Mouse (Mus musculus) forebrain, embryonic 11.5 days (tissue): ENCODE data around the gene Lrba. TPM values are rescaled to one million over a fixed set of nuclear protein-coding genes. Genes with fewer than 3 reads are reported as not detected.

Experiments
- ATAC-seq: fragments of 200-750 bp; cut with Nextera tagmentation; replicated peaks from 2 replicates; pipeline ENCODE4 v1.8.0; 2017; ENCODE audit warnings: moderate TSS enrichment; ENCODE audit not compliant: low FRiP score
- DNase-seq: peaks from one replicate; pipeline ENCODE4 v3.0.0-alpha.2; 2017; ENCODE audit warnings: low spot score
- H3K27ac ChIP-seq: fragments of 300-500 bp; sonication (generic); 2 replicates; pipeline ENCODE4 v1.5.1; 2014; ENCODE audit warnings: low read depth, low read length
- H3K27me3 ChIP-seq: fragments of 300-500 bp; sonication (generic); 2 replicates; pipeline ENCODE4 v1.6.1; 2014; ENCODE audit warnings: mild to moderate bottlenecking, low read length, mixed read lengths; ENCODE audit not compliant: control insufficient read depth, insufficient read depth
- H3K36me3 ChIP-seq: fragments of 300-500 bp; sonication (generic); 2 replicates; pipeline ENCODE4 v1.6.1; 2014; ENCODE audit warnings: mild to moderate bottlenecking, low read length, moderate library complexity, mixed read lengths; ENCODE audit not compliant: control insufficient read depth, insufficient read depth
- H3K4me1 ChIP-seq: fragments of 300-500 bp; sonication (generic); replicated peaks from 2 replicates; pipeline ENCODE4 v1.6.1; 2014; ENCODE audit warnings: low read length, mixed read lengths; ENCODE audit not compliant: control insufficient read depth, insufficient read depth
- H3K4me2 ChIP-seq: fragments of 300-500 bp; sonication (generic); 2 replicates; pipeline ENCODE4 v1.6.1; 2014; ENCODE audit warnings: low read depth, mild to moderate bottlenecking, low read length, moderate library complexity, mixed read lengths; ENCODE audit not compliant: severe bottlenecking
- H3K4me3 ChIP-seq: fragments of 300-500 bp; sonication (generic); 2 replicates; pipeline ENCODE4 v1.5.1; 2014; ENCODE audit warnings: low read depth, low read length
- H3K9ac ChIP-seq: fragments of 300-500 bp; sonication (generic); 2 replicates; pipeline ENCODE4 v1.6.1; 2014; ENCODE audit warnings: low read length
- H3K9me3 ChIP-seq: fragments of 300-500 bp; sonication (generic); 2 replicates; pipeline ENCODE4 v1.6.1; 2016; ENCODE audit warnings: low read length, mixed read lengths; ENCODE audit not compliant: control insufficient read depth
- WGBS: fragments of 180-500 bp; shearing (Covaris S2); extraction: QIAGEN DNeasy Blood & Tissue Kit; methylation state at CpG from one replicate; pipeline ENCODE4 v1.1.7; 2014; 5-methylcytosine and 5-hydroxymethylcytosine counted together
- polyA plus RNA-seq: library from polyadenylated mRNA; unstranded; fragments of >200 nt; fragmentation: Nextera tagmentation; extraction: Ambion mirVana; gene quantifications from 2 replicates; pipeline ENCODE4 v1.2.1, GENCODE M21; 2014

Gene Lrba
- polyA plus RNA-seq, 1 experiment from 2014 or later = 4.3 TPM

GRCm38 (mm10) chr3:86775444-86775828, 551.0 kb downstream of the Lrba start:
- H3K27ac ChIP-seq = no peak overlapping the region
- no peak overlapping the region for H3K4me2 ChIP-seq
- no peak overlapping the region for H3K9ac ChIP-seq
- no peak overlapping the region for H3K4me3 ChIP-seq
- DNase-seq (no peak), ATAC-seq (no peak)
- WGBS = 91% methylated on average over 6 of the region's 6 CpGs
- no peaks in the 10 kb centered on the region for H3K36me3 ChIP-seq
- no peaks in the 10 kb centered on the region for H3K9me3 ChIP-seq
- H3K4me1 ChIP-seq = 0 out of 2 replicates have a peak, but pooled peaks cover 2% of the 10 kb centered on the region
- no peaks in the 10 kb centered on the region for H3K27me3 ChIP-seq

- no peak overlapping the region for H3K4me3 ChIP-seq
- ATAC-seq (no peak), DNase-seq (peak; percentile 62)
- H3K9ac ChIP-seq = no peak overlapping the region
- no peaks in the 10 kb centered on the region for H3K27me3 ChIP-seq
- H3K27ac ChIP-seq = no peak overlapping the region
- H3K4me1 ChIP-seq = 0 out of 2 replicates have a peak, but pooled peaks cover 2% of the 10 kb centered on the region
- H3K9me3 ChIP-seq = no peaks in the 10 kb centered on the region
- no peaks in the 10 kb centered on the region for H3K36me3 ChIP-seq
- H3K4me2 ChIP-seq = no peak overlapping the region
- WGBS = 76% methylated on average over 4 of the region's 4 CpGs
Measured at GRCm38 (mm10) chr3:86779704-86780103, 555.2 kb downstream of the Lrba start.

GRCm38 (mm10) chr3:86784051-86784450, 559.6 kb downstream of the Lrba start:
- Histone ChIP-seq H3K27ac (no peak overlapping the region), H3K9ac (no peak overlapping the region), H3K27me3 (no peaks in the 10 kb centered on the region), H3K4me2 (no peak overlapping the region), H3K9me3 (no peaks in the 10 kb centered on the region), H3K4me1 (peaks cover 3% of the 10 kb centered on the region; the same call in 1 of the 2 replicates), H3K4me3 (no peak overlapping the region), H3K36me3 (no peaks in the 10 kb centered on the region)
- WGBS = 92% methylated on average over 3 of the region's 3 CpGs
- no peak for DNase-seq
- no peak for ATAC-seq

- Histone ChIP-seq H3K36me3 (no peaks in the 10 kb centered on the region), H3K4me3 (no peak overlapping the region), H3K27ac (no peak overlapping the region), H3K4me2 (no peak overlapping the region), H3K9me3 (no peaks in the 10 kb centered on the region), H3K4me1 (peaks cover 3% of the 10 kb centered on the region; the same call in 1 of the 2 replicates), H3K9ac (no peak overlapping the region), H3K27me3 (no peaks in the 10 kb centered on the region)
- WGBS = 86% methylated on average over 11 of the region's 11 CpGs
- ATAC-seq (no peak), DNase-seq (no peak)
Measured at GRCm38 (mm10) chr3:86784930-86785329, 560.5 kb downstream of the Lrba start.

- Histone ChIP-seq H3K4me2 (no peak overlapping the region), H3K4me1 (peaks cover 3% of the 10 kb centered on the region; the same call in 1 of the 2 replicates), H3K36me3 (no peaks in the 10 kb centered on the region), H3K9me3 (no peaks in the 10 kb centered on the region), H3K4me3 (no peak overlapping the region), H3K9ac (no peak overlapping the region), H3K27ac (no peak overlapping the region), H3K27me3 (no peaks in the 10 kb centered on the region)
- no peak for DNase-seq
- 88% methylated on average over 12 of the region's 12 CpGs for WGBS
- no peak for ATAC-seq
Measured at GRCm38 (mm10) chr3:86786280-86786679, 561.8 kb downstream of the Lrba start.

- Histone ChIP-seq H3K4me1 (peaks cover 3% of the 10 kb centered on the region; the same call in 1 of the 2 replicates), H3K4me3 (no peak overlapping the region), H3K9ac (no peak overlapping the region), H3K36me3 (no peaks in the 10 kb centered on the region), H3K4me2 (no peak overlapping the region), H3K27ac (no peak overlapping the region), H3K27me3 (no peaks in the 10 kb centered on the region), H3K9me3 (no peaks in the 10 kb centered on the region)
- DNase-seq = no peak
- ATAC-seq = no peak
- WGBS = 83% methylated on average over 11 of the region's 11 CpGs
Measured at GRCm38 (mm10) chr3:86786845-86787351, 562.4 kb downstream of the Lrba start.

GRCm38 (mm10) chr3:86787423-86788123, 563.1 kb downstream of the Lrba start:
- Histone ChIP-seq H3K36me3 (no peaks in the 10 kb centered on the region), H3K9ac (no peak overlapping the region), H3K4me3 (no peak overlapping the region), H3K9me3 (no peaks in the 10 kb centered on the region), H3K27me3 (no peaks in the 10 kb centered on the region), H3K4me2 (no peak overlapping the region), H3K4me1 (peaks cover 3% of the 10 kb centered on the region; the same call in 1 of the 2 replicates), H3K27ac (no peak overlapping the region)
- DNase-seq (no peak), ATAC-seq (no peak)
- WGBS = 85% methylated on average over 10 of the region's 10 CpGs

GRCm38 (mm10) chr3:86788711-86789110, 564.2 kb downstream of the Lrba start:
- H3K36me3 ChIP-seq = no peaks in the 10 kb centered on the region
- H3K4me1 ChIP-seq = peaks cover 3% of the 10 kb centered on the region; the same call in 1 of the 2 replicates
- 55% methylated on average over 6 of the region's 6 CpGs for WGBS
- DNase-seq (peak; percentile 70), ATAC-seq (no peak)
- no peak overlapping the region for H3K4me2 ChIP-seq
- H3K27ac ChIP-seq = no peak overlapping the region; the same call in 1 of the 2 replicates
- no peak overlapping the region for H3K9ac ChIP-seq
- no peak overlapping the region for H3K4me3 ChIP-seq
- H3K9me3 ChIP-seq = no peaks in the 10 kb centered on the region
- no peaks in the 10 kb centered on the region for H3K27me3 ChIP-seq

- H3K27ac ChIP-seq = no peak overlapping the region
- no peak overlapping the region for H3K9ac ChIP-seq
- H3K9me3 ChIP-seq = no peaks in the 10 kb centered on the region
- H3K4me3 ChIP-seq = no peak overlapping the region
- no peak for ATAC-seq
- H3K36me3 ChIP-seq = no peaks in the 10 kb centered on the region
- WGBS = 88% methylated on average over 5 of the region's 5 CpGs
- no peak overlapping the region for H3K4me2 ChIP-seq
- no peaks in the 10 kb centered on the region for H3K27me3 ChIP-seq
- peaks cover 3% of the 10 kb centered on the region; the same call in 1 of the 2 replicates for H3K4me1 ChIP-seq
- no peak for DNase-seq
Measured at GRCm38 (mm10) chr3:86789752-86790151, 565.3 kb downstream of the Lrba start.
